Mouse (Mus musculus) olfactory bulb, adult 2 months (tissue): Measurements from ENCODE around the gene Fbln2.

Experiments used
- CTCF ChIP-seq: fragments of 200-500 bp; IDR thresholded peaks from 2 replicates; pipeline ENCODE4 v1.5.1; 2012; ENCODE audit warnings: low read depth, mild to moderate bottlenecking, low read length, moderate library complexity; ENCODE audit not compliant: insufficient read depth
- POLR2A ChIP-seq: fragments of 200-500 bp; IDR thresholded peaks from 2 replicates; pipeline ENCODE4 v1.6.1; 2012; ENCODE audit warnings: mild to moderate bottlenecking, low read depth, low read length, moderate library complexity; ENCODE audit not compliant: insufficient read depth

DNA sequence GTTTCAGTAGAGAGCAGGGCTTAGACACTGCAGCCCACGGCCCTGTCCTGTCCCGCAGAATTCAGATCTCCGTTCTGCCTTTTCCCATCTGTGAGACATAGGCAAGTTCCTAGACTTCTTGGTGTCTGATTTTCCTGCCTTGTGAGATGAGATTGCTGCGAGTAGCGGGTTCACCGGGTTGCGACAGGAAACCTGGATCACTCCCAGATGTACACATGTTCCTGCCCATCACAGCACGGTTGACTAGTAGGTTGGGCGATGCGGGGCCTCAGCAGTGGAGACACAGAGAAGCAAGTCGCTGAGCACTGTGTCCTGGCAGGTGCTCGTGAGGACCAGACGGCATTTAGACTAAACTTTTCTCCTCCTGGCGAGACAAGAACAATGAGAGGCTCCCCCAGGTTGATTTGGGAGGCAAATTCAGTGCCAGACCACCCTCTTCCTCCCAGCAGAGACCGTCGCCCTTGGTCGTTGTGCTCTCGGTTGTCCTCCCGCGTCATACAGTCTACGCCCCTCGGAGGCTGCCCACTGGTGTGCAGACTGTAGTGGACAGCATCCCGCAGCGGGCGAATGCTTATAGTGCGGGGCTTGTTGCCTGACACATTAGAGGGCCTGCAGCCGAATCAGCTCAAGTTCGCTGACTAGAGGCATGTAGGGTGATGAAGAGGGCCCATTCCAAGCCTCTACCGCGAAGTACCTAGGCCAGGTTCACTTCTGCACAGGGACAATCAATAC lies 73.7 kb downstream of the Fbln2 start:
- TF ChIP-seq CTCF, result no peak
- TF ChIP-seq POLR2A, result no peak
